Mouse (Mus musculus) embryonic facial prominence, embryonic 11.5 days (tissue): ENCODE measurements around the gene Gm26741. TPM values are rescaled to one million over a fixed set of nuclear protein-coding genes. Genes with fewer than 3 reads are reported as not detected.

Experiments
- ATAC-seq: fragments of 200-750 bp; cut with Nextera tagmentation; replicated peaks from 2 replicates; pipeline ENCODE4 v1.8.0; 2017; ENCODE audit warnings: low read depth; ENCODE audit not compliant: insufficient number of reproducible peaks, low FRiP score, low TSS enrichment
- DNase-seq: peaks from one replicate; pipeline ENCODE4 v3.0.0-alpha.2; 2015; ENCODE audit warnings: low spot score
- H3K27ac ChIP-seq: fragments of 300-500 bp; sonication (generic); replicated peaks from 2 replicates; pipeline ENCODE4 v1.5.1; 2014; ENCODE audit warnings: mild to moderate bottlenecking, low read depth, low read length, control low read depth
- H3K27me3 ChIP-seq: fragments of 300-500 bp; sonication (generic); 2 replicates; pipeline ENCODE4 v1.6.1; 2014; ENCODE audit warnings: mild to moderate bottlenecking, low read length, moderate library complexity, mixed read lengths; ENCODE audit not compliant: control insufficient read depth, insufficient read depth
- H3K36me3 ChIP-seq: fragments of 300-500 bp; sonication (generic); replicated peaks from 2 replicates; pipeline ENCODE4 v1.6.1; 2014; ENCODE audit warnings: low read depth, mild to moderate bottlenecking, low read length, moderate library complexity, mixed read lengths; ENCODE audit not compliant: control insufficient read depth, insufficient read depth
- H3K4me1 ChIP-seq: fragments of 300-500 bp; sonication (generic); 2 replicates; pipeline ENCODE4 v1.6.1; 2014; ENCODE audit warnings: low read length, mixed read lengths; ENCODE audit not compliant: control insufficient read depth, insufficient read depth
- H3K4me2 ChIP-seq: fragments of 300-500 bp; sonication (generic); 2 replicates; pipeline ENCODE4 v1.6.1; 2014; ENCODE audit warnings: low read depth, mild to moderate bottlenecking, control low read depth, low read length, moderate library complexity
- H3K4me3 ChIP-seq: fragments of 300-500 bp; sonication (generic); 2 replicates; pipeline ENCODE4 v1.5.1; 2014; ENCODE audit warnings: low read depth, low read length, control low read depth
- H3K9ac ChIP-seq: fragments of 300-500 bp; sonication (generic); replicated peaks from 2 replicates; pipeline ENCODE4 v1.6.1; 2014; ENCODE audit warnings: mild to moderate bottlenecking, control low read depth, low read length
- H3K9me3 ChIP-seq: fragments of 300-500 bp; sonication (generic); replicated peaks from 2 replicates; pipeline ENCODE4 v1.6.1; 2016; ENCODE audit warnings: mild to moderate bottlenecking, low read length, inconsistent platforms, mixed read lengths; ENCODE audit not compliant: control insufficient read depth
- WGBS: fragments of 180-500 bp; shearing (Covaris S2); extraction: QIAGEN DNeasy Blood & Tissue Kit; methylation state at CpG from one replicate; pipeline ENCODE4 v1.1.7; 2014; 5-methylcytosine and 5-hydroxymethylcytosine counted together
- polyA plus RNA-seq: library from polyadenylated mRNA; unstranded; fragments of >200 nt; fragmentation: Nextera tagmentation; extraction: Ambion mirVana; gene quantifications from 2 replicates; pipeline ENCODE4 v1.2.1, GENCODE M21; 2014

Gm26741 gene
- polyA plus RNA-seq, 1 experiment from 2014 or later, result not detected

GRCm38 (mm10) chr10:52360862-52361609 lies 2.5 kb downstream of the Gm26741 start:
- no peaks in the 10 kb centered on the region for H3K9me3 ChIP-seq
- DNase-seq (no peak), ATAC-seq (no peak)
- no peaks in the 10 kb centered on the region for H3K36me3 ChIP-seq
- H3K9ac ChIP-seq, result no peak overlapping the region
- no peaks in the 10 kb centered on the region for H3K27me3 ChIP-seq
- H3K4me3 ChIP-seq, result no peak overlapping the region
- H3K4me2 ChIP-seq, result no peak overlapping the region
- H3K4me1 ChIP-seq, result no peaks in the 10 kb centered on the region
- H3K27ac ChIP-seq, result no peak overlapping the region
- WGBS, result 92% methylated on average over 9 of the region's 9 CpGs

GRCm38 (mm10) chr10:52368376-52368775 lies 9.8 kb downstream of the Gm26741 start:
- H3K9me3 ChIP-seq, result no peaks in the 10 kb centered on the region
- WGBS, result 93% methylated on average over 4 of the region's 4 CpGs
- no peak overlapping the region for H3K9ac ChIP-seq
- ATAC-seq (no peak), DNase-seq (no peak)
- no peak overlapping the region for H3K4me3 ChIP-seq
- no peak overlapping the region for H3K27ac ChIP-seq
- H3K4me1 ChIP-seq, result no peaks in the 10 kb centered on the region
- H3K36me3 ChIP-seq, result no peaks in the 10 kb centered on the region
- no peaks in the 10 kb centered on the region for H3K27me3 ChIP-seq
- H3K4me2 ChIP-seq, result no peak overlapping the region

- WGBS, result 80% methylated on average over 4 of the region's 4 CpGs
Observed at GRCm38 (mm10) chr10:52373834-52374233, 15.3 kb downstream of the Gm26741 start.

GRCm38 (mm10) chr10:52374651-52375050 lies 16.1 kb downstream of the Gm26741 start:
- ATAC-seq (no peak), DNase-seq (no peak)
- Histone ChIP-seq H3K27me3 (no peaks in the 10 kb centered on the region), H3K9me3 (no peaks in the 10 kb centered on the region), H3K4me1 (no peaks in the 10 kb centered on the region), H3K36me3 (no peaks in the 10 kb centered on the region), H3K9ac (no peak overlapping the region), H3K4me2 (no peak overlapping the region), H3K27ac (no peak overlapping the region), H3K4me3 (no peak overlapping the region)

More at GRCm38 (mm10) chr10:52373834-52374233, 15.3 kb downstream of the Gm26741 start:
- ATAC-seq, result no peak
- Histone ChIP-seq H3K9ac (no peak overlapping the region), H3K4me3 (no peak overlapping the region), H3K9me3 (no peaks in the 10 kb centered on the region), H3K27ac (no peak overlapping the region), H3K4me2 (no peak overlapping the region), H3K36me3 (no peaks in the 10 kb centered on the region), H3K27me3 (no peaks in the 10 kb centered on the region), H3K4me1 (no peaks in the 10 kb centered on the region)
- DNase-seq, result no peak

GRCm38 (mm10) chr10:52376422-52376821 lies 17.9 kb downstream of the Gm26741 start:
- Histone ChIP-seq H3K9ac (no peak overlapping the region), H3K9me3 (no peaks in the 10 kb centered on the region), H3K4me3 (no peak overlapping the region), H3K4me2 (no peak overlapping the region), H3K4me1 (no peaks in the 10 kb centered on the region), H3K27me3 (no peaks in the 10 kb centered on the region), H3K27ac (no peak overlapping the region), H3K36me3 (no peaks in the 10 kb centered on the region)
- DNase-seq (no peak), ATAC-seq (no peak)
- WGBS, result 86% methylated on average over 2 of the region's 2 CpGs

DNA sequence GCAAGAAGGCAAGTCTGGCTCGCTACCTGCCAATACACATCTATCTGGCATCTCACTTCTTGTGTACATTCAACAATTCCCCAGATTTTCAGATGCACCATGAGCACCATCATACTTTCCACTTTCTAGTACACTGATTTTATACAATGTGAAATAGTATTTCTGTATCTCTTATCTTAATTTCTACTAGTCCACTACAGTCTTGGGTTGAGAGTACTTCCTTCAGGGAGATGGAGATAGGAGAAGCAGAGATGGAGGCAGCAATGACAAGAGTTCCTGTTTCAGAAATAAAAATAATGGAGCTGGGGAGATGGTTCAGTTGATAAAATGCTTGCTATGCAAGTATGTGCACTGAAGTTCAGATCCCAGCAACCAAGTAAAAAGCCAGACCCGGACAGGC lies 19.2 kb downstream of the Gm26741 start:
- DNase-seq, result no peak
- no peak for ATAC-seq

DNA sequence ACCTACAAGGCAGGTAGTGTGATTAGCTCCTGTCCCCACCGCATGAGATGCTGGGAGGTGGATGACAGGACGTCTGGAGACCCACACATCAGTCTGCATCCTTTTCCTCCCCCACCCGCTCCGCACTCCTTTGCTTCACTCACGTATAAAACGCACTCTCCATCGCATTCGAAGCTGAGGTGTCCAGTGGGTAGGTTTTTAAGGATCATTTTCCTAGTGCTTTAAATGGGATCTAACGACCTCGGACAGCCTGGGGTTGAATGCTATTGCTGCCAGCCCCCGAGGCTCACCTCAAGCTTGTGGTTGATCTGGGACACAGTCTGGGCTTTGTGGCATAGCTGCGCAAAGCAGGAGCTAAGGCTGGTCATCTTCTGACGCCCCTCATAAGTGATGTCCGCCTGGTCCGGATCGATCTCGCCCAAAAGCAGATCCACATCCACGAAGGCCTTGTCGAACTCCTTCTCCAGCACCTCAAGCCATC lies 22.8 kb downstream of the Gm26741 start:
- Histone ChIP-seq H3K36me3 (no peaks in the 10 kb centered on the region), H3K27ac (peak overlapping the region; percentile 77), H3K9me3 (no peaks in the 10 kb centered on the region), H3K9ac (peak overlapping the region; percentile 88), H3K4me3 (peak overlapping the region; percentile 85), H3K27me3 (no peaks in the 10 kb centered on the region), H3K4me1 (no peaks in the 10 kb centered on the region), H3K4me2 (peak overlapping the region; percentile 67)
- WGBS, result 0% methylated on average over 19 of the region's 19 CpGs
- no peak for ATAC-seq
- DNase-seq, result peak; percentile 41

More for the DNA sequence above, 19.2 kb downstream of the Gm26741 start:
- H3K9me3 ChIP-seq, result no peaks in the 10 kb centered on the region
- H3K4me1 ChIP-seq, result no peaks in the 10 kb centered on the region
- no peak overlapping the region for H3K4me2 ChIP-seq
- H3K27me3 ChIP-seq, result no peaks in the 10 kb centered on the region
- no peak overlapping the region for H3K4me3 ChIP-seq
- no peak overlapping the region for H3K27ac ChIP-seq
- H3K36me3 ChIP-seq, result no peaks in the 10 kb centered on the region
- WGBS, result 88% methylated on average over 2 of the region's 2 CpGs
- H3K9ac ChIP-seq, result no peak overlapping the region

DNA sequence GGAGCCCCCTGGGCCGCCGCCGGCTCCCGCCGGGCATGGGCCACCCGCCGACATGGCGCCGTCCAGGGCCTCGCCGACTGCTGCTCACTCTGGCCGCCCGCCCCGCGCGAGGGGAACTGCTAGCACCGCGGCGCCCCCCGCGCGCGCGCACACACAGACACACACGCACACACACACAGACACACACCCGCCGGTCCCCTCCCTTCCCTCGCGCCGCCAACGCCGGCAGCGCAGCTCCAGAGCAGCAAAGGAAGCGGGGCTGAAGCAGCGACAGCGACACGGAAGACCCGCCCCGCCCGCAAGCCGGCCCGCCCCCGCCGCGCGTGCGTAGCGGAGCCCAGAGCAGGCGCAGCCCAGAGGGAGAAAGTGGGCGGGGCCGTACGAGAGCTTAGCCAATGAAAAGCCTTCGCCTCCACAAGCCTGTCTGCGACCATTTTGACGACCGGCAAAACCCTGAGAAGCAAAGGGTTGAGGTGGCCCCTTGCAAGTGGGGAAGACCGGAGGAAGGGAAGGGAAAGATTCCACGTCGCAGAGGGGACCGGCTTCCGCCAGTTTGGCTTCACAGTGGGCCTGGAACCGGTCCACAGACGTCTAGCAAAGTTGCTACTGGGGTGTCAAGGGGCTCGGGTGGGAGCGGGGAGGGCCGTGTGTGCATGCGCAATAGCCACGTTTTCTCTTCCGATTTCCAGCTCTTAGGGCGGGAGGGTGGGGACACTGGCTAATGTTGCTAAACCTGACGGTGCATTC lies 23.5 kb downstream of the Gm26741 start, which contains the start of gene Gopc:
Gene Gopc (minus strand): TSS at position 280 of the 747 bp plus-strand sequence.
- Histone ChIP-seq H3K4me3 (peak within 1 kb of the TSS; percentile 85), H3K4me1 (no peaks in the 10 kb centered on the region), H3K4me2 (peak within 1 kb of the TSS; percentile 67), H3K27ac (peak within 1 kb of the TSS; percentile 77), H3K9ac (peak within 1 kb of the TSS; percentile 88), H3K27me3 (no peaks in the 10 kb centered on the region), H3K36me3 (no peaks in the 10 kb centered on the region), H3K9me3 (no peaks in the 10 kb centered on the region)
- under 1% methylated on average over 56 of the region's 71 CpGs for WGBS
- DNase-seq (peak; percentile 99), ATAC-seq (peak; percentile 99)
